Mouse (Mus musculus) liver, embryonic 14.5 days (tissue): ENCODE data around the gene Qrich2.

Experiments
- CTCF ChIP-seq: IDR thresholded peaks from 2 replicates; pipeline ENCODE4 v1.5.1; 2016; ENCODE audit warnings: antibody characterized with exemption, low read depth, control low read depth
- EP300 ChIP-seq: IDR thresholded peaks from 2 replicates; pipeline ENCODE4 v1.6.1; 2016; ENCODE audit warnings: antibody characterized with exemption, low read depth

DNA sequence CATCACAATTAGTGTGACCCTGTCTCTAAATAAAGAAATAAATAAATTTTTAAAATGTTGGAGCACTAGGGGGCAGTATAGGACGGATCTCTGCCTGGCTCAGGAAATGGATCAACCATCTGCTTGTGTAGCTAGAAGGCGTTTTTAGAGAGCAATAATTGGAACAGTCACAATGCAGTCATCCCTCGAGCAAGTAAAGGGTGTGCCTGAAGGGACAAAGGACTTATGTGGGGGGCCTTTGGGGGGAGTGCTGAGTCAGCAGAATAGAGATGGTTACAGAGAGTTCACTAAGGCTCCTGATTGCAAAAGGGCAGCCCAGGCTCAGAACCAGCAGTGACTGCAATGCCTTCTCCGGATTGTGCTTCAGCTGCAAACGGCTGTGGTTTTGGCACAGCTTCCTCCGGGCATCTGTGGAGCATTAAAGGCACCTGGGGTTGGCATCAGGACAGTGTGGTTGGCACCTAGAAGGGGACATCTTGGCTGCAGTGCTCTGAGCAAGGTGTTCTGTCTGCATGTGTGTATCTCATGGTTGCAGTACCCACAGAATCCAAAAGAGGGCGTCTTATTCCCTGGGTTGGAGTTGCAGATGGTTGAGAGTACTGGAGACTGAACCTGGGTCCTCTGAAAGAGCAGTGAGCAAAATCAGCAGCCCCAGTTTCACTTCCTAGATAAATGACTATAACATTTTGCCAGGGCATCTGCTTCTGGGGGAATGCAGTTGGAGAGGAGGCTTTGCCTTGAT, 35.1 kb upstream of the Qrich2 start:
- peak; percentile 73 for TF ChIP-seq CTCF
- TF ChIP-seq EP300: 0 out of 2 replicates have a peak, but pooled peaks have one; percentile 26
